Mouse (Mus musculus) c-Kit-positive CD71-positive TER-119-positive erythroid progenitor cells, embryonic 14.5 days (primary cell): ENCODE measurements around the gene Upk3bl.
"Not testable (repeated sequence)": the region's sequence is repeated elsewhere in the genome, so short reads cannot be mapped to it uniquely, and the experiment has no call there.

Experiments used
- DNase-seq: peaks from one replicate; pipeline ENCODE4 v3.0.0-alpha.2; 2013; ENCODE audit warnings: low spot score

The Upk3bl gene

GRCm38 (mm10) chr5:136045987-136046386 lies 8.3 kb upstream of the Upk3bl start:
- peak; percentile 65 for DNase-seq

GRCm38 (mm10) chr5:136048541-136048940 lies 5.8 kb upstream of the Upk3bl start:
- DNase-seq, result not testable (repeated sequence)

GRCm38 (mm10) chr5:136049926-136050325 lies 4.4 kb upstream of the Upk3bl start:
- DNase-seq, result no peak

- no peak for DNase-seq
These were observed 2.8 kb upstream of the Upk3bl start for GRCm38 (mm10) chr5:136051231-136052085.

- no peak for DNase-seq
These were observed 1.2 kb upstream of the Upk3bl start for GRCm38 (mm10) chr5:136052861-136053655.

GRCm38 (mm10) chr5:136056062-136056461 lies 1.8 kb downstream of the Upk3bl start:
- DNase-seq, result no peak

- DNase-seq, result no peak
These were observed 2.8 kb downstream of the Upk3bl start for GRCm38 (mm10) chr5:136057085-136057484.

GRCm38 (mm10) chr5:136061567-136061966 lies 7.3 kb downstream of the Upk3bl start:
- DNase-seq, result peak; percentile 49

GRCm38 (mm10) chr5:136063920-136064319 lies 9.6 kb downstream of the Upk3bl start:
- DNase-seq, result no peak

GRCm38 (mm10) chr5:136066404-136067148 lies 12.3 kb downstream of the Upk3bl start:
- not testable (repeated sequence) for DNase-seq

GRCm38 (mm10) chr5:136069411-136069810 lies 15.1 kb downstream of the Upk3bl start:
- DNase-seq, result no peak

- DNase-seq, result no peak
These were observed 18.8 kb downstream of the Upk3bl start for GRCm38 (mm10) chr5:136073051-136073450.

- no peak for DNase-seq
These were observed 19.2 kb downstream of the Upk3bl start for GRCm38 (mm10) chr5:136073526-136073925.

GRCm38 (mm10) chr5:136075076-136075475 lies 20.8 kb downstream of the Upk3bl start:
- DNase-seq, result no peak

- no peak for DNase-seq
These were observed 22.0 kb downstream of the Upk3bl start for GRCm38 (mm10) chr5:136076284-136076683.

GRCm38 (mm10) chr5:136077001-136077550 lies 22.8 kb downstream of the Upk3bl start:
- no peak for DNase-seq

GRCm38 (mm10) chr5:136078136-136078535 lies 23.8 kb downstream of the Upk3bl start:
- DNase-seq, result no peak

GRCm38 (mm10) chr5:136082345-136082744 lies 28.1 kb downstream of the Upk3bl start:
- no peak for DNase-seq

- peak; percentile 91 for DNase-seq
These were observed 29.4 kb downstream of the Upk3bl start, which contains the start of gene Rasa4 for GRCm38 (mm10) chr5:136083669-136084107. Rasa4 (plus strand) TSS chr5:136083916.

GRCm38 (mm10) chr5:136084144-136084881 lies 30.0 kb downstream of the Upk3bl start:
- DNase-seq, result no peak
